Mouse (Mus musculus) CD4-positive, CD25-positive, alpha-beta regulatory T cell, adult 9 weeks (primary cell): ENCODE data around the gene 1700021F07Rik. TPM values are rescaled to one million over a fixed set of nuclear protein-coding genes. Genes with fewer than 3 reads are reported as not detected.

ENCODE experiments used
- polyA plus RNA-seq: library from polyadenylated mRNA; unstranded; fragments of 100-300 nt; shearing (Covaris generic); gene quantifications from one replicate; pipeline ENCODE4 v1.2.1, GENCODE M21; 2017

The 1700021F07Rik gene
- not detected for polyA plus RNA-seq

GRCm38 (mm10) chr2:173522376-173522775 is at the start of gene 1700021F07Rik:
1700021F07Rik (plus strand) TSS chr2:173522586.

Other genes with a start within 250 kb of the 1700021F07Rik start
- 3.8 TPM for gene Pmepa1, start 246.1 kb upstream of the 1700021F07Rik start, polyA plus RNA-seq
- not detected for gene Ankrd60, start 55.8 kb downstream of the 1700021F07Rik start, polyA plus RNA-seq
- gene Rab22a, start 137.2 kb downstream of the 1700021F07Rik start, polyA plus RNA-seq, result 6.3 TPM
- gene 1700010B08Rik, start 196.8 kb downstream of the 1700021F07Rik start, polyA plus RNA-seq, result not detected
- gene Vapb, start 214.9 kb downstream of the 1700021F07Rik start, polyA plus RNA-seq, result 8.9 TPM